Mouse (Mus musculus) gastrocnemius, adult 18-20 months (tissue): Measurements from ENCODE around the gene Bola1. TPM values are rescaled to one million over a fixed set of nuclear protein-coding genes. Genes with fewer than 3 reads are reported as not detected.
"Not testable (repeated sequence)": the region's sequence is repeated elsewhere in the genome, so short reads cannot be mapped to it uniquely, and the experiment has no call there.

Source experiments
- DNase-seq: peaks from one replicate; pipeline ENCODE4 v3.0.0; 2021; ENCODE audit warnings: low spot score
- total RNA-seq, 2 experiments: library from RNA; stranded (reverse); gene quantifications; 2 replicates each; pipeline ENCODE4 v1.2.3; 2021

The Bola1 gene
- total RNA-seq, 2 experiments from 2014 or later: 27.8 to 31.6 TPM

GRCm38 (mm10) chr3:96248141-96249033 is 28.9 kb upstream of the Bola1 start:
- no peak for DNase-seq

- DNase-seq: no peak
These were observed 28.0 kb upstream of the Bola1 start for GRCm38 (mm10) chr3:96247356-96248140.

- not testable (repeated sequence) for DNase-seq
These were observed 26.9 kb upstream of the Bola1 start, which contains the start of gene Hist2h3c1 for GRCm38 (mm10) chr3:96246427-96246856. Gene Hist2h3c1 (plus strand): TSS chr3:96246685.

- not testable (repeated sequence) for DNase-seq
These were observed 26.5 kb upstream of the Bola1 start for GRCm38 (mm10) chr3:96246018-96246417.

- peak; percentile 86 for DNase-seq
These were observed 25.7 kb upstream of the Bola1 start, which contains the start of gene Hist2h2aa1 for GRCm38 (mm10) chr3:96245003-96245886. Gene Hist2h2aa1 (plus strand): TSS chr3:96245497.

- DNase-seq: no peak
These were observed 24.5 kb upstream of the Bola1 start for GRCm38 (mm10) chr3:96243921-96244572.

GRCm38 (mm10) chr3:96240799-96241197 is 21.3 kb upstream of the Bola1 start:
- DNase-seq: no peak

- DNase-seq: peak; percentile 95
These were observed 20.7 kb upstream of the Bola1 start, which contains the start of gene Hist2h2aa2 for GRCm38 (mm10) chr3:96239949-96240798. Gene Hist2h2aa2 (minus strand): TSS chr3:96240276.

GRCm38 (mm10) chr3:96238954-96239793 is 19.7 kb upstream of the Bola1 start, which contains the start of gene Hist2h3c2:
Gene Hist2h3c2 (minus strand): TSS chr3:96239127.
- DNase-seq: not testable (repeated sequence)

GRCm38 (mm10) chr3:96237904-96238511 is 18.5 kb upstream of the Bola1 start:
- no peak for DNase-seq

GRCm38 (mm10) chr3:96237335-96237903 is 17.9 kb upstream of the Bola1 start:
- no peak for DNase-seq

- no peak for DNase-seq
These were observed 17.4 kb upstream of the Bola1 start for GRCm38 (mm10) chr3:96236834-96237334.

GRCm38 (mm10) chr3:96235836-96236235 is 16.3 kb upstream of the Bola1 start:
- no peak for DNase-seq

GRCm38 (mm10) chr3:96234914-96235313 is 15.4 kb upstream of the Bola1 start:
- no peak for DNase-seq

GRCm38 (mm10) chr3:96231758-96232120 is 12.2 kb upstream of the Bola1 start:
- DNase-seq: no peak

GRCm38 (mm10) chr3:96230910-96231757 is 11.6 kb upstream of the Bola1 start:
- DNase-seq: no peak

- DNase-seq: no peak
These were observed 10.9 kb upstream of the Bola1 start for GRCm38 (mm10) chr3:96230404-96230803.
